Mouse (Mus musculus): ENCODE measurements around the gene Flt1. TPM values are rescaled to one million over a fixed set of nuclear protein-coding genes. Genes with fewer than 3 reads are reported as not detected.
"Not testable (repeated sequence)": the region's sequence is repeated elsewhere in the genome, so short reads cannot be mapped to it uniquely, and the experiment has no call there.

Flt1 gene
- total RNA-seq, 2 experiments from 2014 or later: 30.4 to 33.8 TPM

GRCm38 (mm10) chr5:147577003-147577402, 148.8 kb downstream of the Flt1 start:
- intact Hi-C loops (cut with DNase I): no loop called here
- DNase-seq (ENCODE audit: low spot score in 2 of 2): no peak

DNA sequence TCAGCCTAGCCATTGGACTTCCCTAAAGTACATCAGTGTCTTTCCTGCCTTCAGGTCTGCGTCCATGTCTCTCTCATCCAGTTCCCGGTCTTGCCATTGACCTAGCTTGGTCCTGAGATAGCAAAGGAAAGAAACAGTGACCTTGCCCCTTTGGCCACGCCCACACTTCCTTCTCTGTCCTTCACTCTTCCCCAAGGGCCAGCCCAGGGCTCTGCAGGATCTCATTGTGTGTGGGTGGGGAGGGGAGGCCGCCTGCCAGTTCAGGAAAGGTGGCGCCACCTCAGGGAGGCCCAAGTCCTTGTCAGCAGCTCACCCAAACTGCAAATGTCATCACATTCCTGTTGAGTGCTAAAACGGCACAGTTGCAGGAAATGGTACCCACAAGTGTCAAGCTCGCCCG, 151.3 kb downstream of the Flt1 start:
- intact Hi-C loops (cut with DNase I): no loop called here
- no peak for DNase-seq (ENCODE audit: low spot score in 2 of 2)

DNA sequence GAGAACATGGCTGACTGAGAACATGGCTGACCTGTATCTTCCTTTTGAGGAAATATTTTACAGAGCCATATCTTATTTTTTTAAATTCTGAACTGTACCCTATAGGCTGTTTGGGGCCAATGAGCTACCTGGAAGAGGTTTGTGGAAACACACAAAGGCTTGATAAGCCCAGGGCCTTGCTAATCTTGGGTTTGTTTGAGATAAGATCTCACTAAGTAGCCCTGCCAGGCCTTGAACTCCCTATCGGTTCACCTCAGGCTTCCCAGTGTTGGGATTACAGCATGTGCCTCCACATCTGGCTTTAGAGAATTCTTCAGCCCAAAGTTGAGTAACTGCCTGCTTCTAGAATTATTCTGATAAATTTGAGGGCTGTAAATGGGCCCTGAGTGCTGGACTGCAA, 152.3 kb downstream of the Flt1 start:
- no peak for DNase-seq (ENCODE audit: low spot score in 2 of 2)
- intact Hi-C loops (cut with DNase I): no loop called here

GRCm38 (mm10) chr5:147572695-147573094, 153.1 kb downstream of the Flt1 start:
- DNase-seq (ENCODE audit: low spot score in 2 of 2): no peak
- intact Hi-C loops (cut with DNase I): no loop called here

DNA sequence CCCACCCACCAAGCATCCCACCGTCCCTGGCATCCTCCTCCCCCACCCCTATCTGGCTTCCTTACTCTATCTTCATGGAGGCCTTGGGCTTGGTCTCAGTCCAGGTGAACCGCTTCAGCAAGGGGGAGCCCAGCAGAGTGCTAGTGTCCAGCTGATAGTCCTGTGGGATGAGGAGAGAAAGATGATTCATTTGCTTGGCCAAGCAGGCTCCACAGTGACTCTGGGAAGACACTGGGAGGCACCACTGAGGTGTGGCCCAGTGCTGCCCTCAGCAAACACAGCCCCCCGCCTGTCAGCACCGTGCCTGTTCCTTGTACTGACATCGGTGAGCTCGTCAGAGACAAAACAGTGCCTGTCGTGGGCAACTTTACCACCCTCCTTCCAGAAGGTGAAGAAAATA, 159.5 kb downstream of the Flt1 start:
- DNase-seq (ENCODE audit: low spot score in 2 of 2): no peak
- intact Hi-C loops (cut with DNase I): no loop called here

DNA sequence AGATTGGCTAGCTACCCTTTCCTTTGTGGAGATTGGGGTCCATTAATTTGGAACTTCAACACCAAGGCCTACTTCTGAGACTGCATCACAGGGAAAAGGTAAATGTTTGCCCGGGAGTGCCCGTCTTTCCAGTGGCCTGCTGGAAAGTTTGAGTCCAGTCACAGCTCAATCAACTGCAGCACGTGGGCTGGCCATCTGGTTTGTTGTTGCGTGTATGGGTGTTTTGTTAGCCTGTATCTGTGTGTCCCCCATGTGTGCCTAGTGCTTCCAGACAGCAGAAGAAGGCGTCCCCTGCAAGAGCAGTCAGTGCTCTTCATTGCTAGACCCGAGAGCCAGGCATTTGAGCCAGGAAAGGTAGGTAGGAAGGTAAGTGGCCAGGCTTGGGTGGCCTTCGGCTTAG, 160.4 kb downstream of the Flt1 start:
- intact Hi-C loops (cut with DNase I): no loop called here
- peak; percentile 52 to 80 for DNase-seq (ENCODE audit: low spot score in 2 of 2)

DNA sequence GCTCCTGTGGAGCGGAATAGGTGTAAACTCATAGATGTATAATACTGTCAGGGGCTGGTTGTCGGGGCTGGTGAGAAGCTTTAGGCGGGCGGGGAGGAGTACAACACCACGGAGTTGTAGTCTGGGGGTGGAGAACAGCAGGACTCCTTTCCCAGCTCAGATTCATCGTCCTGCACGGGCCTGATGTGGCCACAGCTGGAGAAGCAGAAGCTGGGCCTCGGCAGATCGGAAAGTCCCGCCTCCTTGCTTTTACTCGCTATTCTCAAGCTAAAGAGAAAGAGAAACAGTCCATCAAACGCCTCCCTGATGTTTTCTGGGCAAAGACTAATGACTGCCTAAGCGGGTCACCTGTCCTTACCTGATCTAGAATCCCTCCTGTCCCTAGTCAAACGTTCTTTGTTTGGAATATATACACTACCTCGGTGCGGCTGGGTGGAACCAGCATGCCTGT, 161.6 kb downstream of the Flt1 start:
- intact Hi-C loops (cut with DNase I): no loop called here
- DNase-seq (ENCODE audit: low spot score in 2 of 2): no peak

- intact Hi-C loops (cut with DNase I): no loop called here
- DNase-seq (ENCODE audit: low spot score in 2 of 2): no peak
These were observed 162.2 kb downstream of the Flt1 start for GRCm38 (mm10) chr5:147563511-147564139.

GRCm38 (mm10) chr5:147557641-147558040, 168.2 kb downstream of the Flt1 start:
- DNase-seq (ENCODE audit: low spot score in 2 of 2); intact Hi-C loops (cut with DNase I): not testable (repeated sequence)

DNA sequence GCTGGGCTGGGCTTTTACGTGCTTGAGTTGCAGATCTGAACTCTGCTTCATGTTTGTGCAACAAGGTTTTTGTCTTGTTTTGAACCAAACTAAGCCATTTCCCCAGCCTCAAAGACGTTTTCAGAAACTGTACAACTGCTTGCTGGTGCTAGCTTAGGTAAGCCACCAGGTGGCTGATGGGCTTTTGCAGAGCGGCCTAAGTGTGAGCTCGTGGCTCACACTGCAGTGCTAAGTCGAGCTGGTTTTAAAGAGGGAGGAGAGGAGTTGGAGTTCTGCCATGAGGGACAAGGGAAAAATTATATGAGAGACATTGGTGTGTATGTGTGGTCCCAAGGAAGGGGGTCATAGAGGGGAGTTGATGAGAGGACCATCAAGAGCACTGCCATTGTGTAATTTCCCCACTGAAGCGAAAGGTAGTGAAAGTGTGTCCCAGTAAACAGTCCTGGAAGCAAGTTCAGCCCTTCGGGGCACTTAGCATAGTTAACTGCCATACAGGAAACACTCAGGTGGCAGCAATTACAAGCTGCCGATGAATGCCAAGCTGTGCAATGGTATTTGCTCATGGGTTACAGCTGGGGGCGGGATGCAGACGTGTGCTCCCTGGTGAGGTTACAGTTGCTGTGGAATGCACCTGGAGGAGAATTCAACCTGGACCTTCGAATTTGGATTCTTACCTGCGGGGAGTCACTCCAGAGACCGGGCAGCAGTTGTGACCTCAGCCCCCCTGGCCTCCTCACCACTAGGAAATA, 173.8 kb downstream of the Flt1 start:
- intact Hi-C loops (cut with DNase I): no loop called here

DNA sequence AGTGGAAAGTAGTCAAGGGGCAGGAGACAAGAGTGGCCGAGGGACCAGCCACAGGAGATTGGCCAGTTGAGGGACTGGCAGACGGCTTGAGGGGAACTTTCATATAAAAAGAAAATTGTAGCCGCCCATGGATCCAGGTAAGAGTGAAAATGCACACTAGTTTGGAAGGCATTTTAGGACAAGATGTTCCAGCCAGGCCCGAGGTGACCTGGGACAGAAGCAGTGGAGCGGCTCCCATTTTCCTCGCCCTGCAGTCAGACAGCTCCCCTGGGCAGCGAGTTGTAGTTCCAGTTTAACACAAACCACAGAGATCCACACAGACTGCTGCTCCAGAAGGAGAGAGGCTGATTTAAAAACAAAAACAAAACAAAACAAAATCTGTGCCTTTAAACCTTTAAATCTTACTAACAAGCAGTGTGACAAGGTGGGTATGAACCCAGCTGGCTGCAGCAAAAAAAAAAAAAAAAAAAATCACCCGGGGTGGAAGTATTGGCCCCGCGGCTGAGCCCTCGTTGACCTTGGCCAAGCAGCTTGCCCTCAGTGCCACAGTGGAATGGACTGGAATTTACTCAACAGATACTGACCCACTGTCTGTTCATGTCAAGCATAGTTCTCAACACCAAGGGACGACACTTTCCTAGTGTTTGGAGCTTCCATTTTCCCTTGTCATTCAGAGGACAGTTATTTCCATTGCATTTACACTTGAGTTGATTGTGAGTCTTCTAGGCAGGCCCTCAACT, 176.6 kb downstream of the Flt1 start:
- intact Hi-C loops (cut with DNase I): no loop called here
- DNase-seq (ENCODE audit: low spot score in 2 of 2): no peak

More for the DNA sequence above, 173.8 kb downstream of the Flt1 start:
- DNase-seq (ENCODE audit: low spot score in 2 of 2): no peak

- intact Hi-C loops (cut with DNase I): no loop called here
These were observed 180.0 kb downstream of the Flt1 start for GRCm38 (mm10) chr5:147545731-147546241.

GRCm38 (mm10) chr5:147542291-147542690, 183.5 kb downstream of the Flt1 start:
- intact Hi-C loops (cut with DNase I): no loop called here
- DNase-seq (ENCODE audit: low spot score in 2 of 2): no peak

More at GRCm38 (mm10) chr5:147545731-147546241, 180.0 kb downstream of the Flt1 start:
- DNase-seq (ENCODE audit: low spot score in 2 of 2): no peak

DNA sequence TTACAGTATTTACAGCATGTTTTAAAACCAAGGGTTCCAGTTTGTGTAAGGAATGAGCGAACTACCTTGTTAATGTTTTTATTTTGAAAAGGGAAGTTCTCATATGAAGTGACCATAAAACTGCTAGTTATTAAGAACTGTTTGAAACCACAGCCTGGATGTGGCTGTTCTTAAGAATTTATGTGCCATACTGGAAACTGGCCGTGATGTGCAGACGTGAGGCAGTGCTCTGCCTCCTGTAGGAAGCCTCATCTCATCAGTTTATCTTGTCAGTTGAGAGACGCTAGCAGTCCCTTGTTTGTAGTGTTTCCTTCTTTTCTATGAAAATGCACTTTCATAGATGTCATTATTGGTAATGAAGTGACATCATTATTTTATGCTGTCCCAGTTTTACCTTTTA, 186.0 kb downstream of the Flt1 start:
- intact Hi-C loops (cut with DNase I): loop anchor here (5.0 kb wide), 1 partner anchor 322 kb away; the partner anchor contains the start of gene Pomp
- no peak for DNase-seq (ENCODE audit: low spot score in 2 of 2)

- intact Hi-C loops (cut with DNase I): loop anchor here (5.0 kb wide), 1 partner anchor 323 kb away; the partner anchor contains the start of gene Pomp
- DNase-seq (ENCODE audit: low spot score in 2 of 2): peak; percentile 47 to 86
These were observed 186.4 kb downstream of the Flt1 start for GRCm38 (mm10) chr5:147539409-147539808.

GRCm38 (mm10) chr5:147532031-147532430, 193.8 kb downstream of the Flt1 start:
- intact Hi-C loops (cut with DNase I): loop anchor here (2.0 kb wide), 1 partner anchor 99 kb away; no protein-coding TSS in a partner anchor
- peak in 1 of 2 experiments; percentile 61 for DNase-seq (ENCODE audit: low spot score in 2 of 2)

DNA sequence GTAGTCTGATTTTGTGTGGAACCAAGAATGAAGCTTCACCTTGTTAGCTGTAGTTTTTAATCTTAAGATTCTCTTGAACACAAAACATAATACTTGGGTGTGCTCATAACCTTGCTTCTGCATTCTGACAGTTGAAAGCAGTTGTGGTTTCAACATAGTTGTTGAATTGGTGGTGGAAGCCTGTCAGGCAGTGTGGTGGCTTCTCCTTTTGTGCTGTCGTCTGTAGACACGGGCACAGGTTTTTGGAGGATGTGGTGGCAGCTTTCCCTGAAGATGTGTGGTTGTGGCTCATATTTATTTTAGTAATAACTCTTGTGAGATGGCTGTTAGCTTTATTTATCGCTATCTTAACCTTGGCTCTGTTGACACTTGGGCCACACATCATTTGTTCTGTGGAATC, 198.0 kb downstream of the Flt1 start:
- DNase-seq (ENCODE audit: low spot score in 2 of 2): no peak
- intact Hi-C loops (cut with DNase I): no loop called here

- no peak for DNase-seq (ENCODE audit: low spot score in 2 of 2)
- intact Hi-C loops (cut with DNase I): no loop called here
These were observed 198.8 kb downstream of the Flt1 start for GRCm38 (mm10) chr5:147527006-147527405.
